Mouse (Mus musculus) hindbrain, embryonic 14.5 days (tissue): ENCODE results near the gene Cldnd2. TPM values are rescaled to one million over a fixed set of nuclear protein-coding genes. Genes with fewer than 3 reads are reported as not detected.

Experiments
- ATAC-seq: fragments of 200-750 bp; cut with Nextera tagmentation; 2 replicates; pipeline ENCODE4 v1.8.0; 2017; ENCODE audit warnings: moderate number of reproducible peaks, mild to moderate bottlenecking, moderate TSS enrichment, moderate library complexity; ENCODE audit not compliant: low FRiP score
- DNase-seq: peaks from one replicate; pipeline ENCODE4 v3.0.0-alpha.2; 2015; ENCODE audit warnings: low spot score
- H3K27ac ChIP-seq: fragments of 300-500 bp; sonication (generic); 2 replicates; pipeline ENCODE4 v1.5.1; 2014; ENCODE audit warnings: mild to moderate bottlenecking, moderate library complexity
- H3K27me3 ChIP-seq: fragments of 300-500 bp; sonication (generic); 2 replicates; pipeline ENCODE4 v1.6.1; 2014; ENCODE audit warnings: mild to moderate bottlenecking, low read length, mixed read lengths; ENCODE audit not compliant: control insufficient read depth, insufficient read depth
- H3K36me3 ChIP-seq: fragments of 300-500 bp; sonication (generic); replicated peaks from 2 replicates; pipeline ENCODE4 v1.6.1; 2014; ENCODE audit not compliant: control insufficient read depth, insufficient read depth
- H3K4me1 ChIP-seq: fragments of 300-500 bp; sonication (generic); replicated peaks from 2 replicates; pipeline ENCODE4 v1.6.1; 2014; ENCODE audit warnings: antibody characterized with exemption, low read length, mixed read lengths; ENCODE audit not compliant: control insufficient read depth, insufficient read depth
- H3K4me2 ChIP-seq: fragments of 300-500 bp; sonication (generic); replicated peaks from 2 replicates; pipeline ENCODE4 v1.6.1; 2014; ENCODE audit warnings: mild to moderate bottlenecking, moderate library complexity
- H3K4me3 ChIP-seq: fragments of 300-500 bp; sonication (generic); replicated peaks from 2 replicates; pipeline ENCODE4 v1.5.1; 2014; ENCODE audit warnings: mild to moderate bottlenecking, low read length
- H3K9ac ChIP-seq: fragments of 300-500 bp; sonication (generic); 2 replicates; pipeline ENCODE4 v1.6.1; 2014
- H3K9me3 ChIP-seq: fragments of 300-500 bp; sonication (generic); 2 replicates; pipeline ENCODE4 v1.6.1; 2016; ENCODE audit warnings: low read length; ENCODE audit not compliant: control insufficient read depth
- WGBS: fragments of 180-500 bp; shearing (Covaris S2); extraction: QIAGEN DNeasy Blood & Tissue Kit; methylation state at CpG from one replicate; pipeline ENCODE4 v1.1.7; 2014; 5-methylcytosine and 5-hydroxymethylcytosine counted together
- polyA plus RNA-seq: library from polyadenylated mRNA; unstranded; fragments of >200 nt; fragmentation: Nextera tagmentation; extraction: Ambion mirVana; gene quantifications from 2 replicates; pipeline ENCODE4 v1.2.1, GENCODE M21; 2014

Cldnd2 gene
- polyA plus RNA-seq, 1 experiment from 2014 or later: not detected

GRCm38 (mm10) chr7:43442684-43443083 lies 2.1 kb downstream of the Cldnd2 start:
- peak overlapping the region; percentile 84 for H3K4me2 ChIP-seq
- peak overlapping the region; percentile 58 for H3K9ac ChIP-seq
- WGBS: 13% methylated on average over 9 of the region's 9 CpGs
- ATAC-seq (no peak), DNase-seq (no peak)
- no peaks in the 10 kb centered on the region for H3K9me3 ChIP-seq
- no peaks in the 10 kb centered on the region for H3K27me3 ChIP-seq
- H3K27ac ChIP-seq: peak overlapping the region; percentile 91
- peak overlapping the region; percentile 50 for H3K4me3 ChIP-seq
- no peaks in the 10 kb centered on the region for H3K36me3 ChIP-seq
- H3K4me1 ChIP-seq: peaks cover 19% of the 10 kb centered on the region

- no peaks in the 10 kb centered on the region for H3K36me3 ChIP-seq
- H3K27me3 ChIP-seq: no peaks in the 10 kb centered on the region
- peak overlapping the region; percentile 50 for H3K4me3 ChIP-seq
- H3K4me1 ChIP-seq: peaks cover 19% of the 10 kb centered on the region
- DNase-seq (peak; percentile 60), ATAC-seq (peak; percentile 79)
- H3K4me2 ChIP-seq: peak overlapping the region; percentile 84
- WGBS: under 1% methylated on average over 36 of the region's 36 CpGs
- H3K27ac ChIP-seq: peak overlapping the region; percentile 91
- peak overlapping the region; percentile 58 for H3K9ac ChIP-seq
- no peaks in the 10 kb centered on the region for H3K9me3 ChIP-seq
Observed at GRCm38 (mm10) chr7:43443126-43443916, 2.7 kb downstream of the Cldnd2 start.

- Histone ChIP-seq H3K4me1 (peaks cover 19% of the 10 kb centered on the region), H3K9me3 (no peaks in the 10 kb centered on the region), H3K9ac (peak within 1 kb of the TSS; percentile 58), H3K27ac (peak within 1 kb of the TSS; percentile 91), H3K4me2 (peak within 1 kb of the TSS; percentile 84), H3K36me3 (no peaks in the 10 kb centered on the region), H3K4me3 (peak within 1 kb of the TSS; percentile 50), H3K27me3 (no peaks in the 10 kb centered on the region)
- WGBS: under 1% methylated on average over 27 of the region's 27 CpGs
- DNase-seq (peak; percentile 93), ATAC-seq (peak; percentile 97)
Observed at GRCm38 (mm10) chr7:43443917-43444293, 3.3 kb downstream of the Cldnd2 start, which contains the start of the genes Etfb and Gm45233. TSS of gene Etfb (plus strand) at chr7:43444083. TSS of gene Gm45233 (plus strand) at chr7:43444128.

- Histone ChIP-seq H3K27me3 (no peaks in the 10 kb centered on the region), H3K9me3 (no peaks in the 10 kb centered on the region), H3K9ac (no peak overlapping the region), H3K4me1 (peaks cover 14% of the 10 kb centered on the region), H3K4me2 (no peak overlapping the region), H3K4me3 (no peak overlapping the region), H3K36me3 (peaks cover 2% of the 10 kb centered on the region), H3K27ac (no peak overlapping the region)
- DNase-seq: no peak
- 91% methylated on average over 4 of the region's 4 CpGs for WGBS
- ATAC-seq: no peak
Observed at GRCm38 (mm10) chr7:43447801-43448200, 7.2 kb downstream of the Cldnd2 start.

- H3K4me3 ChIP-seq: no peak overlapping the region
- no peaks in the 10 kb centered on the region for H3K27me3 ChIP-seq
- no peak overlapping the region for H3K27ac ChIP-seq
- H3K9ac ChIP-seq: no peak overlapping the region
- peaks cover 13% of the 10 kb centered on the region for H3K4me1 ChIP-seq
- ATAC-seq (no peak), DNase-seq (no peak)
- peaks cover 6% of the 10 kb centered on the region for H3K36me3 ChIP-seq
- H3K4me2 ChIP-seq: no peak overlapping the region
- 96% methylated on average over 2 of the region's 3 CpGs for WGBS
- no peaks in the 10 kb centered on the region for H3K9me3 ChIP-seq
Observed at GRCm38 (mm10) chr7:43448246-43448645, 7.7 kb downstream of the Cldnd2 start.

- Histone ChIP-seq H3K27me3 (no peaks in the 10 kb centered on the region), H3K4me1 (peaks cover 6% of the 10 kb centered on the region), H3K27ac (no peak overlapping the region), H3K4me2 (no peak overlapping the region), H3K36me3 (peaks cover 18% of the 10 kb centered on the region), H3K9me3 (no peaks in the 10 kb centered on the region), H3K9ac (no peak overlapping the region), H3K4me3 (no peak overlapping the region)
- DNase-seq (no peak), ATAC-seq (no peak)
- 100% methylated on average over 2 of the region's 2 CpGs for WGBS
Observed at GRCm38 (mm10) chr7:43449811-43450210, 9.2 kb downstream of the Cldnd2 start.

- ATAC-seq (no peak), DNase-seq (no peak)
- Histone ChIP-seq H3K27ac (no peak overlapping the region), H3K27me3 (no peaks in the 10 kb centered on the region), H3K4me3 (no peak overlapping the region), H3K4me1 (no peaks in the 10 kb centered on the region), H3K36me3 (peaks cover 23% of the 10 kb centered on the region), H3K9me3 (no peaks in the 10 kb centered on the region), H3K4me2 (no peak overlapping the region), H3K9ac (no peak overlapping the region)
- 97% methylated on average over 11 of the region's 11 CpGs for WGBS
Observed at GRCm38 (mm10) chr7:43451726-43452125, 11.1 kb downstream of the Cldnd2 start.

- Histone ChIP-seq H3K27me3 (no peaks in the 10 kb centered on the region), H3K4me2 (no peak overlapping the region), H3K9ac (no peak overlapping the region), H3K4me3 (no peak overlapping the region), H3K27ac (no peak overlapping the region), H3K9me3 (no peaks in the 10 kb centered on the region), H3K4me1 (no peaks in the 10 kb centered on the region), H3K36me3 (peaks cover 26% of the 10 kb centered on the region)
- no peak for DNase-seq
- WGBS: 49% methylated on average over 4 of the region's 4 CpGs
- no peak for ATAC-seq
Observed at GRCm38 (mm10) chr7:43452609-43453008, 12.0 kb downstream of the Cldnd2 start.

GRCm38 (mm10) chr7:43453599-43454355 lies 13.2 kb downstream of the Cldnd2 start:
- H3K27me3 ChIP-seq: no peaks in the 10 kb centered on the region
- ATAC-seq: no peak
- no peak overlapping the region for H3K4me2 ChIP-seq
- no peaks in the 10 kb centered on the region for H3K9me3 ChIP-seq
- DNase-seq: no peak
- no peak overlapping the region for H3K27ac ChIP-seq
- no peaks in the 10 kb centered on the region for H3K4me1 ChIP-seq
- no peak overlapping the region for H3K4me3 ChIP-seq
- WGBS: 93% methylated on average over 14 of the region's 14 CpGs
- peaks cover 26% of the 10 kb centered on the region for H3K36me3 ChIP-seq
- H3K9ac ChIP-seq: no peak overlapping the region
